Mouse (Mus musculus): ENCODE data around the gene Gm20388. TPM values are rescaled to one million over a fixed set of nuclear protein-coding genes. Genes with fewer than 3 reads are reported as not detected.

Gene Gm20388
- polyA plus RNA-seq, 1 experiment: 10.6 TPM

DNA sequence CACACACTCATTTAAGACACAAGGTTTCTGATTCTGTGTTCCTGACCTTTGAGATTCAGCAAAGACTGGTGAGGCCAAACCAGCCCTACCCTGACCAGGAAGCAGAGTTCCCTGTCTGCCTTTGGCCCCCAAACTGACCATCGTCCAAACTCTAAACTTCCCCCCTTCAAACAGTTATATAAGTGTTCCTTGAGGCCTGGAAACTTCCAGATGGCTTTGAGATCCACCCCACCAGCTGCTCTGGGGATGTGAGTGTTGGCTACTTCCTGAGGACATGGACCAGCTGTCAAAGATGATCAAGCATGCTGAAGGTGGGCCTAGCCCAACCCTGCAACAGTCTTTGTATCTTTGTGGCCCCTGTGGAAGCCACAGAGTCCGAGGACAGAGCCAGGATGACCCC, 146.4 kb downstream of the Gm20388 start:
- 73% methylated on average over 2 of the region's 2 CpGs for WGBS
- Histone ChIP-seq H3K4me1 (ENCODE audit: control insufficient read depth, insufficient read depth, low read length) (no peaks in the 10 kb centered on the region), H3K4me3 (replicated peaks; ENCODE audit: control insufficient read depth, low read depth, low read length) (no peak overlapping the region), H3K27ac (ENCODE audit: control insufficient read depth, insufficient read depth, low read depth, low read length, poor library complexity) (no peak overlapping the region)
- TF ChIP-seq POLR2A (IDR thresholded peaks at IDR 0.05; ENCODE audit: borderline replicate concordance, control insufficient read depth, low read depth, low read length) (no peak), CTCF (IDR thresholded peaks at IDR 0.05; ENCODE audit: control insufficient read depth, insufficient read depth, low read length) (no peak)

DNA sequence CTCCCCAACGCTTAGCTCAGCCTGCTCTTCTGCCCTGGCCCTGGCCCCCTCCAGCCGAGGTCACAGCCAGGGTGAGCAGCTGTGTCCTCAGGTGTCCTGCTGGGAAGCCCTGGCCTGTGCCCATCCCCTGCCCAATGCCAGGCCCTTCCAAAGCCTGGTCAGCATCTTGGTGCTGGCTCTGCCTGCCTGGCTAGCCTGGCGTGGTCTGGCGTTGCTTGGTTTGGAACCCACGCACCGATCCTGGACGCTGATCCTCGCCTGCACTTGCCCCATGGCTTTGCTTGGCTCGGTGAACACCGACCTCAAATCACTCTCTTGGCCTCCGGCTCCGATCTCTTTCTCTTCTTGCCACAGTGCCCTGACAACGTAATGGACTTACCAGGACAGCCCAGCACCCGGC, 152.1 kb downstream of the Gm20388 start:
- Histone ChIP-seq H3K4me1 (ENCODE audit: control insufficient read depth, insufficient read depth, low read length) (no peaks in the 10 kb centered on the region), H3K27ac (ENCODE audit: control insufficient read depth, insufficient read depth, low read depth, low read length, poor library complexity) (no peak overlapping the region), H3K4me3 (replicated peaks; ENCODE audit: control insufficient read depth, low read depth, low read length) (no peak overlapping the region)
- WGBS: 84% methylated on average over 14 of the region's 14 CpGs
- no peak for TF ChIP-seq POLR2A (IDR thresholded peaks at IDR 0.05; ENCODE audit: borderline replicate concordance, control insufficient read depth, low read depth, low read length)
- TF ChIP-seq CTCF (IDR thresholded peaks at IDR 0.05; ENCODE audit: control insufficient read depth, insufficient read depth, low read length): no peak

DNA sequence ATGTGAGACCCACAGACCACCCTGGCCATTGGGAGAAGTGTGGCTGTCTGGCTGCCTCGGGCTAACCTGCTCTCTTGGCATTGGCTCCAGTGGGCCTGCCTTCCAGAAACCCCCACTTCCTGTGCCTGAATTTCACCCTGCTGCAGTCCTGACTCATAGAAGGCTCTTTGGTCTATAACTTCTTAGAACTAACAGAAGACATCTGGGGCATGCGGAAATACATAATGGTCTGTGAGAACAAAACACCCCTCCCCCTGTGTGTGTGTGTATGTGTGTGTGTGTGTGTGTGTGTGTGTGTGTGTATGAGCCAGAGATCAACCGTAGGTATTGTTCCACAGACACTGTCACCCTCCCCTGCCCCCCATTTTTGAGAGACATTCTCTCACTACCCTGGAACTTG, 152.7 kb downstream of the Gm20388 start:
- Histone ChIP-seq H3K4me3 (replicated peaks; ENCODE audit: control insufficient read depth, low read depth, low read length) (no peak overlapping the region), H3K27ac (ENCODE audit: control insufficient read depth, insufficient read depth, low read depth, low read length, poor library complexity) (no peak overlapping the region), H3K4me1 (ENCODE audit: control insufficient read depth, insufficient read depth, low read length) (no peaks in the 10 kb centered on the region; the same call in 1 of the 2 replicates)
- TF ChIP-seq POLR2A (IDR thresholded peaks at IDR 0.05; ENCODE audit: borderline replicate concordance, control insufficient read depth, low read depth, low read length) (no peak), CTCF (IDR thresholded peaks at IDR 0.05; ENCODE audit: control insufficient read depth, insufficient read depth, low read length) (no peak)
- 66% methylated on average over 3 of the region's 3 CpGs for WGBS

DNA sequence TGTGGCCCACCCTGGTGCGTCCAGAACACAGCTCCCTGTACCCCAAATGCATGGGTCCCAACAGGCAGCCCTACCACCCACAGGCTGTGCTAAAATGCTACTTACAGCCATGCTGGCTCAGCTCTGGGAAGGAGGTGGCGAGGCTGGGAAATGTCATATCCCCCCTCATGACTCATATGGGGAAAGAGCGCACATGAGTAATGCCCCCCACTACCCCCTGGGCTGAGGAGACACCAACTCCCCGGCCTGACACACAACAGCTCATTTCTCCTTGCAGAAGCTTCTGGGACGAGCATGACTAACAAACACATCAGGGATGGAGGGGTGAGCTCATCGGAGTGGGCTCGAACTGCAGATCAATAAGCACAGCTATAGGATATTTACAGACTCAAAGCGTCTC, 155.0 kb downstream of the Gm20388 start:
- 84% methylated on average over 8 of the region's 8 CpGs for WGBS
- Histone ChIP-seq H3K27ac (ENCODE audit: control insufficient read depth, insufficient read depth, low read depth, low read length, poor library complexity) (no peak overlapping the region), H3K4me1 (ENCODE audit: control insufficient read depth, insufficient read depth, low read length) (no peaks in the 10 kb centered on the region; the same call in 1 of the 2 replicates), H3K4me3 (replicated peaks; ENCODE audit: control insufficient read depth, low read depth, low read length) (no peak overlapping the region)
- no peak for TF ChIP-seq POLR2A (IDR thresholded peaks at IDR 0.05; ENCODE audit: borderline replicate concordance, control insufficient read depth, low read depth, low read length)
- TF ChIP-seq CTCF (IDR thresholded peaks at IDR 0.05; ENCODE audit: control insufficient read depth, insufficient read depth, low read length): no peak

DNA sequence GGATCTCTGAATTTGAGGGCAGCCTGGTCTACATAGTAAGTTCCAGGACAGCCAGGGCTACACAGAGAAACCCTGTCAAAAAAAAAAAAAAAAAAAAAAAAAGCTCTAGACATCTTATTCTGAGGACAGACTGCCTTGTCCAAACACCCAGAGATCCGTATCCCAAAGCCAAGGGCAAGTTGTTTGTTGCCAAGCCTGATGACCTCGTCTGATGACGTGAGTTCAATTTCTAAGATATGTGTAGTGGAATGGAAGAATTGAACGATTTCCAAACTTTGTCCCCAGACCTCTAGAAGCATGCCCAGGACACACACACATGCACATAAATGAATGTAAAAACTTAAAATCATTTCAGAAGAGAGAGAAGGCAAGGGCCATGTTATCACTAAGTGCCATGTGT, 155.6 kb downstream of the Gm20388 start:
- Histone ChIP-seq H3K4me3 (replicated peaks; ENCODE audit: control insufficient read depth, low read depth, low read length) (no peak overlapping the region), H3K4me1 (ENCODE audit: control insufficient read depth, insufficient read depth, low read length) (no peaks in the 10 kb centered on the region; the same call in 1 of the 2 replicates), H3K27ac (ENCODE audit: control insufficient read depth, insufficient read depth, low read depth, low read length, poor library complexity) (no peak overlapping the region)
- TF ChIP-seq POLR2A (IDR thresholded peaks at IDR 0.05; ENCODE audit: borderline replicate concordance, control insufficient read depth, low read depth, low read length) (no peak), CTCF (IDR thresholded peaks at IDR 0.05; ENCODE audit: control insufficient read depth, insufficient read depth, low read length) (no peak)
- 82% methylated on average over 4 of the region's 4 CpGs for WGBS

DNA sequence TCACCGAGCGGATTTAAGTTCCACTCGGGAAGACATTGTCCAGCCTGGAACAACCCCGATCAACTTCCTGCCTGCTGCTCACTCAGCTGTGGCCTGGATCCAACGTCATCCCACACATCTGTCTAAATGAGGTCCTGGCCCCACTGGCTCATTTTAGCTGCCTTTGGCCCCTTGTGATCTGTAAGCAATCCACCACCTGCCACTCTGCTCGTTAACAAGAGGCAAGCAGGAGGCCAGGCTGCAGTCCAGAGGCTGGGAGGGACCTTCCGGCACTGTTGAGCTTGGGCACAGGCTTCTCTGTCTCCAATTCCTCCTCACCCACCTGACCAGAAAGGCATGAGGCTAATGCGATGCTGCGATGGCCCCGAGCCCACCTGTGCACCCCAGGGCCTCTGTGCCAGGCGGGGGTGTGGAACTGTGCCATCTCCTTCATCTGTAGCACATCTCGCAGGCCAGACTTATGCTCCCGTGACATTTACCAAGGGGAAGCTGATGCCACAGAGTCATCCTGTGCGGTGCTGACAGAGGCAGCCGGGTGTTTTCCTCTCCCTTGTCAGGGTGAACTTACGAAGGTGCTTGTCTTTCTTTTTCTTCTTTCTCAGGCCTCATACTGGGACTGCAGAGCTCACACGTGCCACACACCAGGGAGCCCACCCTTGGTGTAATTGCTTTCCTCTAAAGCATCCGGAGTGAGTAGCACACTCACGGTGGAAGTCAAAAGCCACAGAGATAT, 157.5 kb downstream of the Gm20388 start:
- TF ChIP-seq CTCF (IDR thresholded peaks at IDR 0.05; ENCODE audit: control insufficient read depth, insufficient read depth, low read length): no peak
- TF ChIP-seq POLR2A (IDR thresholded peaks at IDR 0.05; ENCODE audit: borderline replicate concordance, control insufficient read depth, low read depth, low read length): no peak
- Histone ChIP-seq H3K27ac (ENCODE audit: control insufficient read depth, insufficient read depth, low read depth, low read length, poor library complexity) (peak overlapping the region; percentile 58), H3K4me3 (replicated peaks; ENCODE audit: control insufficient read depth, low read depth, low read length) (peak overlapping the region; percentile 33), H3K4me1 (ENCODE audit: control insufficient read depth, insufficient read depth, low read length) (no peaks in the 10 kb centered on the region; the same call in 1 of the 2 replicates)
- WGBS: 56% methylated on average over 19 of the region's 19 CpGs

DNA sequence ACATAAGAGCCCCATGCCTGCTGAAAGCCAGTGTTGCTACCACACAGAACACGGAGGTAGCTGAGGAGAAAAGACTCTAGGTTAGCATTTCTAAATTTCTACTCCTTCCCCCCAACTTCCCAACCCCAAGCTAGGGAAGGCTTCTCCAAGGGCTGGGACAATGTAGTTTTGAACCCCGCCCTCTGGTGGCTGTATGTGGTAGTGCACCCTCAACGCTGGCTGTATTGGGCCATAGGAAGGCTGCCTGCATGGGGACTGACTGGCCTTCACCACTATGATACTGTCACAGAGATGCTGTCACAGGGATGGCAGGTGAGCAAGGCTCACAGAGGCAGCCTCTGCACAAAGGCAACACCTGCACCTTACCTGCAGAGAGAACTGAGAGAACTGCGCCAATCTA, 161.0 kb downstream of the Gm20388 start:
- Histone ChIP-seq H3K27ac (ENCODE audit: control insufficient read depth, insufficient read depth, low read depth, low read length, poor library complexity) (no peak overlapping the region), H3K4me3 (replicated peaks; ENCODE audit: control insufficient read depth, low read depth, low read length) (no peak overlapping the region), H3K4me1 (ENCODE audit: control insufficient read depth, insufficient read depth, low read length) (no peaks in the 10 kb centered on the region; the same call in 1 of the 2 replicates)
- 23% methylated on average over 4 of the region's 4 CpGs for WGBS
- TF ChIP-seq CTCF (IDR thresholded peaks at IDR 0.05; ENCODE audit: control insufficient read depth, insufficient read depth, low read length): peak; percentile 89
- TF ChIP-seq POLR2A (IDR thresholded peaks at IDR 0.05; ENCODE audit: borderline replicate concordance, control insufficient read depth, low read depth, low read length): no peak

DNA sequence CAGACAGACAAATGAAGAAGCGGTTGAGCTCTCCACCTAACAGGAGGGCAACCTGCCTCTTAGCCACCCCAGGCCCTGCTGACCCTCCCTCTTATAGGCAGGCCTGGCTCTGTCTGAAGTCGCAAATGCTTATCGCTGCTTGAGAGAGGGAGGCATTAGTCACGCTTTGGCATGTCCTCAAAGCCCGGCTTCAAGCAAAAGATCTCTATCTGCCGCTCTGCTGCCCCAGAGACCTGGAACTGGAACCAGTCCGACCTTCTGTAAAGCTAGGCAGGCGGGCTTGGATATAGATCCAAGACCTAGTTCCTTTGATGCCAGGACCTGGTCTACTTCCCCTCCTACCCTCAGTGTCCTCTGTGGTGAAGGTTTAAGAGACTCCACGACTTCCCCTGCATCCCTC, 161.6 kb downstream of the Gm20388 start:
- Histone ChIP-seq H3K27ac (ENCODE audit: control insufficient read depth, insufficient read depth, low read depth, low read length, poor library complexity) (no peak overlapping the region), H3K4me3 (replicated peaks; ENCODE audit: control insufficient read depth, low read depth, low read length) (no peak overlapping the region), H3K4me1 (ENCODE audit: control insufficient read depth, insufficient read depth, low read length) (no peaks in the 10 kb centered on the region; the same call in 1 of the 2 replicates)
- 80% methylated on average over 9 of the region's 9 CpGs for WGBS
- no peak for TF ChIP-seq POLR2A (IDR thresholded peaks at IDR 0.05; ENCODE audit: borderline replicate concordance, control insufficient read depth, low read depth, low read length)
- TF ChIP-seq CTCF (IDR thresholded peaks at IDR 0.05; ENCODE audit: control insufficient read depth, insufficient read depth, low read length): no peak

All from bone marrow, adult 2 months (tissue).